Mouse (Mus musculus) liver, embryonic 11.5 days (tissue): ENCODE measurements around the gene Itgb3bp. TPM values are rescaled to one million over a fixed set of nuclear protein-coding genes. Genes with fewer than 3 reads are reported as not detected.

Experiments
- ATAC-seq: fragments of 200-750 bp; cut with Nextera tagmentation; replicated peaks from 2 replicates; pipeline ENCODE4 v1.8.0; 2017; ENCODE audit warnings: moderate number of reproducible peaks, mild to moderate bottlenecking, moderate TSS enrichment, moderate library complexity; ENCODE audit not compliant: low FRiP score
- DNase-seq: peaks from one replicate; pipeline ENCODE4 v3.0.0-alpha.2; 2017; ENCODE audit warnings: low spot score
- H3K27ac ChIP-seq: fragments of 300-500 bp; sonication (generic); 2 replicates; pipeline ENCODE4 v1.5.1; 2014; ENCODE audit warnings: mild to moderate bottlenecking, low read depth, low read length, control low read depth
- H3K27me3 ChIP-seq: fragments of 300-500 bp; sonication (generic); replicated peaks from 2 replicates; pipeline ENCODE4 v1.6.1; 2014; ENCODE audit warnings: low read length, mixed read lengths; ENCODE audit not compliant: control insufficient read depth, insufficient read depth
- H3K36me3 ChIP-seq: fragments of 300-500 bp; sonication (generic); 2 replicates; pipeline ENCODE4 v1.6.1; 2014; ENCODE audit warnings: mild to moderate bottlenecking, low read length, moderate library complexity, mixed read lengths; ENCODE audit not compliant: control insufficient read depth, insufficient read depth
- H3K4me1 ChIP-seq: fragments of 300-500 bp; sonication (generic); replicated peaks from 2 replicates; pipeline ENCODE4 v1.6.1; 2014; ENCODE audit warnings: low read length, mixed read lengths; ENCODE audit not compliant: control insufficient read depth, insufficient read depth
- H3K4me2 ChIP-seq: fragments of 300-500 bp; sonication (generic); 2 replicates; pipeline ENCODE4 v1.6.1; 2014; ENCODE audit warnings: mild to moderate bottlenecking, control low read depth, moderate library complexity
- H3K4me3 ChIP-seq: fragments of 300-500 bp; sonication (generic); 2 replicates; pipeline ENCODE4 v1.5.1; 2014; ENCODE audit warnings: low read depth, low read length, control low read depth
- H3K9ac ChIP-seq: fragments of 300-500 bp; sonication (generic); 2 replicates; pipeline ENCODE4 v1.6.1; 2014; ENCODE audit warnings: low read depth, low read length, control low read depth
- H3K9me3 ChIP-seq: fragments of 300-500 bp; sonication (generic); 2 replicates; pipeline ENCODE4 v1.6.1; 2016; ENCODE audit warnings: low read length, inconsistent platforms, mixed read lengths; ENCODE audit not compliant: control insufficient read depth
- WGBS: fragments of 180-500 bp; shearing (Covaris S2); extraction: QIAGEN DNeasy Blood & Tissue Kit; methylation state at CpG from one replicate; pipeline ENCODE4 v1.1.7; 2014; 5-methylcytosine and 5-hydroxymethylcytosine counted together
- polyA plus RNA-seq: library from polyadenylated mRNA; unstranded; fragments of >200 nt; fragmentation: Nextera tagmentation; extraction: Ambion mirVana; gene quantifications from 2 replicates; pipeline ENCODE4 v1.2.1, GENCODE M21; 2014

Gene Itgb3bp
- polyA plus RNA-seq, 1 experiment from 2014 or later, result 39.0 TPM

- H3K36me3 ChIP-seq, result peaks cover 2% of the 10 kb centered on the region; the same call in 1 of the 2 replicates
- WGBS, result 61% methylated on average over 3 of the region's 3 CpGs
- H3K9me3 ChIP-seq, result no peaks in the 10 kb centered on the region
- no peak overlapping the region for H3K27ac ChIP-seq
- H3K27me3 ChIP-seq, result no peaks in the 10 kb centered on the region
- no peak overlapping the region for H3K4me2 ChIP-seq
- no peak overlapping the region for H3K4me3 ChIP-seq
- DNase-seq, result no peak
- H3K9ac ChIP-seq, result no peak overlapping the region
- H3K4me1 ChIP-seq, result 0 out of 2 replicates have a peak, but pooled peaks cover 3% of the 10 kb centered on the region
- no peak for ATAC-seq
Observed at GRCm38 (mm10) chr4:99959308-99959707, 29.7 kb upstream of the Itgb3bp start.

DNA sequence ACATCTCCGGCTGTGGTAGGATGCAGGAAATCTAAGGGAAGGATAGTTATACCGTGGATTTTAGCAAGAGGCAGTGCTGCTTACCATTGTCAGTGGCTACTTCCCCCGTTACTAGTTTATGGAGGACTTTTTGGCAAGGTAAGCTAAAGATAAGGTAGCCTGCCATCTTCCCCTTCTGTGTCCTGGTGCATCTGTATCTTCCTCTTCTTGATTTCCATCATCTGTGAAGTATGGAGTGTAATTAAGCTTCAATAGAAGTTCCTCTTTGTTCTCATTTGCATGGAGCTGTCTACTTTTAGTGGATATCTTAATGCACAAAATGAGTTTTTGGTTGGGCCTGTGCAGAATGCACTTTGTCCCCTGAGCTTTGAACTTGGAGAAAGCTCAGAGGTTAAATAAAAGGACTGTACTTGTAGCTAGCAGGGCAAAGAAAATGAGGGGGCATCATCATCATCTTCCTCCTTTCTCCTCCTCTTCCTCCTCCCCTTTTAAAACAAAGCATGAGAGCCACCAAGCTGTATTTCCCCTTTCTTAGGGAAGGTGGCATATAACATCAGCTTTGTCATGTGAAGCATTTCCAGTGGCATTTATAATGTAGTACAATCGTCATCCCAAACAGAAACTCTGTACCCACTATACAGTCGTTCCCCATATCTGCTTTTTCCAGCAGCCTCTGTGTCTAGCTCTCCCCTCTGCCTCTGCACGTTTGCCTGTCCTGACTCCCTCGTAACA lies 28.6 kb upstream of the Itgb3bp start:
- DNase-seq (no peak), ATAC-seq (no peak)
- Histone ChIP-seq H3K4me3 (no peak overlapping the region), H3K27me3 (no peaks in the 10 kb centered on the region), H3K27ac (no peak overlapping the region), H3K9ac (no peak overlapping the region), H3K9me3 (no peaks in the 10 kb centered on the region), H3K4me2 (no peak overlapping the region), H3K36me3 (no peaks in the 10 kb centered on the region), H3K4me1 (0 out of 2 replicates have a peak, but pooled peaks cover 3% of the 10 kb centered on the region)
- WGBS, result 62% methylated on average over 7 of the region's 7 CpGs

- Histone ChIP-seq H3K4me2 (no peak overlapping the region), H3K27me3 (no peaks in the 10 kb centered on the region), H3K9me3 (no peaks in the 10 kb centered on the region), H3K4me1 (0 out of 2 replicates have a peak, but pooled peaks cover 3% of the 10 kb centered on the region), H3K4me3 (no peak overlapping the region), H3K27ac (no peak overlapping the region), H3K36me3 (no peaks in the 10 kb centered on the region), H3K9ac (no peak overlapping the region)
- ATAC-seq (no peak), DNase-seq (no peak)
- WGBS, result 91% methylated on average over 4 of the region's 4 CpGs
Observed at GRCm38 (mm10) chr4:99957186-99957585, 27.6 kb upstream of the Itgb3bp start.

- Histone ChIP-seq H3K27ac (no peak overlapping the region), H3K4me1 (0 out of 2 replicates have a peak, but pooled peaks cover 3% of the 10 kb centered on the region), H3K27me3 (no peaks in the 10 kb centered on the region), H3K4me3 (no peak overlapping the region), H3K9me3 (no peaks in the 10 kb centered on the region), H3K36me3 (no peaks in the 10 kb centered on the region), H3K9ac (no peak overlapping the region), H3K4me2 (no peak overlapping the region)
- DNase-seq (no peak), ATAC-seq (no peak)
- WGBS, result 86% methylated on average over 10 of the region's 10 CpGs
Observed at GRCm38 (mm10) chr4:99955396-99955795, 25.8 kb upstream of the Itgb3bp start.

- ATAC-seq (0 out of 2 replicates have a peak, but pooled peaks have one; percentile 29), DNase-seq (no peak)
- Histone ChIP-seq H3K4me3 (no peak overlapping the region), H3K27me3 (no peaks in the 10 kb centered on the region), H3K9ac (no peak overlapping the region), H3K4me2 (no peak overlapping the region), H3K27ac (no peak overlapping the region), H3K9me3 (no peaks in the 10 kb centered on the region), H3K4me1 (0 out of 2 replicates have a peak, but pooled peaks cover 3% of the 10 kb centered on the region), H3K36me3 (no peaks in the 10 kb centered on the region)
- WGBS, result 88% methylated on average over 2 of the region's 2 CpGs
Observed at GRCm38 (mm10) chr4:99953904-99954303, 24.3 kb upstream of the Itgb3bp start.

- H3K36me3 ChIP-seq, result no peaks in the 10 kb centered on the region
- H3K9me3 ChIP-seq, result no peaks in the 10 kb centered on the region
- WGBS, result 100% methylated on average over 1 of the region's 1 CpGs
- no peak for DNase-seq
- ATAC-seq, result no peak
- H3K27me3 ChIP-seq, result no peaks in the 10 kb centered on the region
- H3K27ac ChIP-seq, result no peak overlapping the region
- no peak overlapping the region for H3K9ac ChIP-seq
- H3K4me2 ChIP-seq, result no peak overlapping the region
- H3K4me3 ChIP-seq, result no peak overlapping the region
- no peaks in the 10 kb centered on the region for H3K4me1 ChIP-seq
Observed at GRCm38 (mm10) chr4:99947896-99948295, 18.3 kb upstream of the Itgb3bp start.

GRCm38 (mm10) chr4:99947192-99947591 lies 17.6 kb upstream of the Itgb3bp start:
- no peak for ATAC-seq

GRCm38 (mm10) chr4:99946516-99946915 lies 16.9 kb upstream of the Itgb3bp start:
- Histone ChIP-seq H3K4me3 (no peak overlapping the region), H3K36me3 (no peaks in the 10 kb centered on the region), H3K9ac (no peak overlapping the region), H3K27me3 (no peaks in the 10 kb centered on the region), H3K4me1 (no peaks in the 10 kb centered on the region), H3K27ac (no peak overlapping the region), H3K4me2 (no peak overlapping the region), H3K9me3 (no peaks in the 10 kb centered on the region)
- no peak for ATAC-seq
- DNase-seq, result no peak
- 82% methylated on average over 2 of the region's 2 CpGs for WGBS

More at GRCm38 (mm10) chr4:99947192-99947591, 17.6 kb upstream of the Itgb3bp start:
- Histone ChIP-seq H3K4me1 (no peaks in the 10 kb centered on the region), H3K9ac (no peak overlapping the region), H3K36me3 (no peaks in the 10 kb centered on the region), H3K27me3 (no peaks in the 10 kb centered on the region), H3K27ac (no peak overlapping the region), H3K4me2 (no peak overlapping the region), H3K4me3 (no peak overlapping the region), H3K9me3 (no peaks in the 10 kb centered on the region)
- 66% methylated on average over 1 of the region's 1 CpGs for WGBS
- DNase-seq, result no peak

DNA sequence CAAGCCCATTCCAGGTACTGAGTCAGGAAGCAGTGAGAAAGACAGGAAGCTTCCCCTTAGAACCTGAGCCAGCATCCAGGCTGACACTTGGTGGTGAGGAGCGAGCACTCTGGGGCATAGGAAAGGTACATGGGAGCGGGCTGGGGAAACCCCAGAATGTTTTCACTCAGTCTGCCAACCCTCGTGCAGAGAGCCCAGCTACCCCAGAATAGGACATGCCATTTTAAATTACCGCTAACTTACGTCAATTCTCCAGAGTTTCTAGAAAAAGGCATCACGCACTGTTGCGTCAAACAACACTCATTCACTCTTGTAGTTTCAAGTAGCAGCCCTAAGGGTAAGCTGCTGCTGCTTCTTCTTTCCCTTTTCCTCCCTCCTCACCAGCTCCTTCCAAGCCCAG lies 15.4 kb upstream of the Itgb3bp start:
- no peaks in the 10 kb centered on the region for H3K9me3 ChIP-seq
- no peaks in the 10 kb centered on the region; the same call in 1 of the 2 replicates for H3K4me1 ChIP-seq
- no peak overlapping the region for H3K4me3 ChIP-seq
- no peak overlapping the region for H3K27ac ChIP-seq
- DNase-seq (no peak), ATAC-seq (no peak)
- H3K36me3 ChIP-seq, result no peaks in the 10 kb centered on the region
- no peak overlapping the region for H3K9ac ChIP-seq
- H3K4me2 ChIP-seq, result no peak overlapping the region
- 90% methylated on average over 7 of the region's 7 CpGs for WGBS
- H3K27me3 ChIP-seq, result no peaks in the 10 kb centered on the region
